Mouse (Mus musculus): Measurements from ENCODE around the gene Isoc2a.
A peak's percentile ranks its signal among the peaks of the same experiment; 100 is the strongest.

GRCm38 (mm10) chr7:4924483-4924882, 47.5 kb downstream of the Isoc2a start:
- TF ChIP-seq CTCF (IDR thresholded peaks at IDR 0.05) (peak; percentile 17; the same call in 1 of the 2 replicates), EP300 (IDR thresholded peaks at IDR 0.05) (no peak)

Data from lung, postnatal 0 days (tissue).